ENCODE assay signal across 8 mouse cellular contexts in the genomic region with DNA sequence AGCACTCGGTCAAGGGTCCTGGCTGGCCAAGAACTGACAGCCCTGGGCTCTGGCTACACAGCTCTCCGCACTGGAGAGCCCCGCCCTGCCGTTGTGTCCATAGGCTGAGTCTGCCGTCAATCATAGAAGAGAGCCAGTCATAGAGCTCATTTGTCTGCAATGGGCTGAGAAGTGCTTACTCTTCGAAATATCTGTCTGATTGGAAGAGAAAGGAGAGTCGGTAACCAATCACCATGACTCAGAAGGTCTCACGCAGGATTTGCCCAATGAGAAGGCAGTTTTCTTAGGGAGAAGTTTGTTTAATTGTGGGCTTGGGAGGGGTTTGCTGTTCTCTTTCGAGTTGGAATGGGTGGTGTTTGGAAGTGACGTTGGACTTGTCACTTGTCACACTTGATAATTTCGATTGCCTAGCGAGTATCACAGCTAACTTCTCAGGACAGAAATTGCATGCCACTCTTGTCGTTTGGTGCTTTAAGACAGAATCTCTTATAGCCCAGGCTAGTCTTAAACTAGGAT. TPM values are rescaled to one million over a fixed set of nuclear protein-coding genes. Genes with fewer than 3 reads are reported as not detected.
DNase-seq lines count a peak whose midpoint lies in the region; ATAC-seq lines count a peak whose summit lies in the region.

A gene (minus strand): TSS at position 71 of the 516 bp plus-strand sequence.

- intact Hi-C loops in gastrocnemius, postnatal 14 days (cut with DNase I; ENCODE audit: low total_unique reads), result no loop called here
- intact Hi-C loops in left cerebral cortex, postnatal 10 days (cut with DNase I), result no loop called here

- peak; percentile 99 for ATAC-seq in inflammation-experienced regulatory T-cells, adult 6 months
- peak; percentile 99 for ATAC-seq in megakaryocyte-erythroid progenitor cell, adult 5-6 weeks (replicated peaks; ENCODE audit: low FRiP score, low TSS enrichment, poor library complexity, severe bottlenecking)

- peak; percentile 98 to 100 for DNase-seq in adrenal gland, adult (ENCODE audit: inconsistent age in 2 of 2, low spot score in 1 of 2)
- DNase-seq in embryo, embryonic 10.5 days (ENCODE audit: low spot score), result peak; percentile 99
- DNase-seq in gastrocnemius, postnatal 14 days, result peak; percentile 97
- peak; percentile 97 to 99 for DNase-seq in left cerebral cortex, postnatal 10 days (ENCODE audit: extremely low spot score in 1 of 2, low spot score in 2 of 2)
- DNase-seq in right cerebral cortex, postnatal 25 days, result peak; percentile 97
- DNase-seq in urinary bladder, postnatal 4 days (ENCODE audit: low spot score in 2 of 2), result peak; percentile 98 to 99

RNA-seq across cellular contexts. Expression of the gene that starts here (rescaled TPM):
- 10 to 100 TPM; 14.1 to 14.9 TPM for total RNA-seq in gastrocnemius, postnatal 14 days (2021)
- 10 to 100 TPM; 15.1 to 21.3 (median 20.2) TPM for polyA plus RNA-seq in inflammation-experienced regulatory T-cells, adult 6 months (2017; shearing (Covaris generic))
- total RNA-seq in left cerebral cortex, postnatal 10 days (2021), result 10 to 100 TPM; 17.4 to 18.6 TPM
- 17.3 and 18.1 TPM in 2 replicates for total RNA-seq in megakaryocyte-erythroid progenitor cell, adult 5-6 weeks (2014; fragmentation: Nextera tagmentation)
- 9.1 and 12.4 TPM in 2 replicates for total RNA-seq in megakaryocyte-erythroid progenitor cell, adult 5-6 weeks (2017)

Comparison
In these comparisons a context has a peak if more than half of its experiments do, and no peak if none do; other contexts are left out.
1. Peak in every context shown above with its lines: DNase-seq and ATAC-seq.